8 mouse cellular contexts compared by ENCODE assay signal in genomic region chrX:20658891-20659406, GRCm38 (mm10). TPM values are rescaled to one million over a fixed set of nuclear protein-coding genes. Genes with fewer than 3 reads are reported as not detected.
DNase-seq lines count a peak whose midpoint lies in the region; ATAC-seq lines count a peak whose summit lies in the region.

No protein-coding gene starts in this region.

- no peaks in the 10 kb centered on the region for H3K9me3 ChIP-seq in midbrain, embryonic 14.5 days (ENCODE audit: control insufficient read depth, low read length)

- peak; percentile 7 to 25 for DNase-seq in heart, adult 18-20 months
- no peak for DNase-seq in heart, postnatal 4 days
- peak; percentile 5 for DNase-seq in WW6 (ENCODE audit: low read depth, low spot score)
- peak; percentile 7 to 8 for DNase-seq in heart, adult 9 months (ENCODE audit: low spot score in 2 of 2)
- peak; percentile 24 for DNase-seq in kidney, postnatal 10 days
- DNase-seq in midbrain, embryonic 14.5 days, result peak; percentile 14
- no peak for DNase-seq in layer of hippocampus, postnatal 25 days (ENCODE audit: extremely low spot score in 1 of 2, low spot score in 1 of 2)
- DNase-seq in left cerebral cortex, postnatal 10 days (ENCODE audit: extremely low spot score in 1 of 2, low spot score in 2 of 2), result no peak

- H3K9ac ChIP-seq in midbrain, embryonic 14.5 days (replicated peaks; ENCODE audit: low read length), result 0 out of 2 replicates have a peak overlapping the region, but pooled peaks have one; percentile 16

- no peaks in the 10 kb centered on the region for H3K36me3 ChIP-seq in midbrain, embryonic 14.5 days (ENCODE audit: control insufficient read depth, insufficient read depth, low read length)

- no peak for ATAC-seq in midbrain, embryonic 14.5 days (ENCODE audit: low FRiP score, low TSS enrichment)

- H3K4me1 ChIP-seq in midbrain, embryonic 14.5 days (ENCODE audit: control insufficient read depth, insufficient read depth, low read length), result no peaks in the 10 kb centered on the region

- peak overlapping the region; percentile 66 for H3K4me2 ChIP-seq in midbrain, embryonic 14.5 days (ENCODE audit: low read length)

- WGBS in midbrain, embryonic 14.5 days, result 19% methylated on average over 24 of the region's 24 CpGs

- H3K27ac ChIP-seq in midbrain, embryonic 14.5 days (replicated peaks; ENCODE audit: low read depth, low read length), result no peak overlapping the region

- H3K27me3 ChIP-seq in midbrain, embryonic 14.5 days (ENCODE audit: control insufficient read depth, insufficient read depth, low read length), result no peaks in the 10 kb centered on the region

- H3K4me3 ChIP-seq in midbrain, embryonic 14.5 days (replicated peaks; ENCODE audit: low read depth, low read length), result peak overlapping the region; percentile 41

- intact Hi-C loops in left cerebral cortex, postnatal 10 days (cut with DNase I), result no loop called here

RNA-seq across cellular contexts. Expression of gene Uba1, which starts 0.8 kb away (rescaled TPM):
- 100 to 1,000 TPM; 206 to 212 TPM for total RNA-seq in heart, adult 18-20 months (2021)
- 100 to 1,000 TPM; 293 to 326 TPM for total RNA-seq in heart, postnatal 4 days (2021)
- 306 and 398 TPM in 2 replicates for polyA plus RNA-seq in midbrain, embryonic 14.5 days (2014; fragmentation: Nextera tagmentation; extraction: Ambion mirVana)
- total RNA-seq in layer of hippocampus, postnatal 25 days (2021), result 100 to 1,000 TPM; 365 to 398 TPM
- total RNA-seq in left cerebral cortex, postnatal 10 days (2021), result 100 to 1,000 TPM; 441 to 479 TPM

RNA-seq across cellular contexts. Expression of gene Cdk16, which starts 28.8 kb away (rescaled TPM):
- 100 to 1,000 TPM; 107 to 117 TPM for total RNA-seq in heart, adult 18-20 months (2021)
- 100 to 1,000 TPM; 173 to 186 TPM for total RNA-seq in heart, postnatal 4 days (2021)
- 112 and 123 TPM in 2 replicates for polyA plus RNA-seq in midbrain, embryonic 14.5 days (2014; fragmentation: Nextera tagmentation; extraction: Ambion mirVana)
- 100 to 1,000 TPM; 251 to 255 TPM for total RNA-seq in layer of hippocampus, postnatal 25 days (2021)
- total RNA-seq in left cerebral cortex, postnatal 10 days (2021), result 100 to 1,000 TPM; 298 to 304 TPM

RNA-seq across cellular contexts. Expression of gene Ndufb11, which starts 41.5 kb away (rescaled TPM):
- 100 to 1,000 TPM; 646 to 672 TPM for total RNA-seq in heart, adult 18-20 months (2021)
- 100 to 1,000 TPM; 473 to 482 TPM for total RNA-seq in heart, postnatal 4 days (2021)
- polyA plus RNA-seq in midbrain, embryonic 14.5 days (2014; fragmentation: Nextera tagmentation; extraction: Ambion mirVana), result 223 and 258 TPM in 2 replicates
- 100 to 1,000 TPM; 152 to 186 TPM for total RNA-seq in layer of hippocampus, postnatal 25 days (2021)
- total RNA-seq in left cerebral cortex, postnatal 10 days (2021), result 100 to 1,000 TPM; 151 to 160 TPM

RNA-seq across cellular contexts. Expression of gene Rbm10, which starts 41.6 kb away (rescaled TPM):
- 10 to 100 TPM; 16.4 to 19.2 TPM for total RNA-seq in heart, adult 18-20 months (2021)
- 10 to 100 TPM; 27.4 to 29.1 TPM for total RNA-seq in heart, postnatal 4 days (2021)
- 54.8 and 57.0 TPM in 2 replicates for polyA plus RNA-seq in midbrain, embryonic 14.5 days (2014; fragmentation: Nextera tagmentation; extraction: Ambion mirVana)
- 10 to 100 TPM; 46.7 to 48.1 TPM for total RNA-seq in layer of hippocampus, postnatal 25 days (2021)
- total RNA-seq in left cerebral cortex, postnatal 10 days (2021), result 10 to 100 TPM; 32.6 to 34.4 TPM

RNA-seq across cellular contexts. Expression of gene Usp11, which starts 44.8 kb away (rescaled TPM):
- 1 to 10 TPM; 4.6 to 7.8 TPM for total RNA-seq in heart, adult 18-20 months (2021)
- total RNA-seq in heart, postnatal 4 days (2021), result 10 to 100 TPM; 17.0 to 17.1 TPM
- 68.7 and 91.6 TPM in 2 replicates for polyA plus RNA-seq in midbrain, embryonic 14.5 days (2014; fragmentation: Nextera tagmentation; extraction: Ambion mirVana)
- 100 to 1,000 TPM; 104 TPM for total RNA-seq in layer of hippocampus, postnatal 25 days (2021)
- total RNA-seq in left cerebral cortex, postnatal 10 days (2021), result 10 to 100 TPM; 78.0 to 80.0 TPM

Comparison
In these comparisons a context has a peak if more than half of its experiments do, and no peak if none do; other contexts are left out.
1. DNase-seq: peak in heart, adult 18-20 months (2 of 2), WW6 (single experiment), heart, adult 9 months (2 of 2), kidney, postnatal 10 days (single experiment) and midbrain, embryonic 14.5 days (single experiment); none in heart, postnatal 4 days (single experiment), layer of hippocampus, postnatal 25 days (0 of 2) and left cerebral cortex, postnatal 10 days (0 of 2).